In the genomic region with DNA sequence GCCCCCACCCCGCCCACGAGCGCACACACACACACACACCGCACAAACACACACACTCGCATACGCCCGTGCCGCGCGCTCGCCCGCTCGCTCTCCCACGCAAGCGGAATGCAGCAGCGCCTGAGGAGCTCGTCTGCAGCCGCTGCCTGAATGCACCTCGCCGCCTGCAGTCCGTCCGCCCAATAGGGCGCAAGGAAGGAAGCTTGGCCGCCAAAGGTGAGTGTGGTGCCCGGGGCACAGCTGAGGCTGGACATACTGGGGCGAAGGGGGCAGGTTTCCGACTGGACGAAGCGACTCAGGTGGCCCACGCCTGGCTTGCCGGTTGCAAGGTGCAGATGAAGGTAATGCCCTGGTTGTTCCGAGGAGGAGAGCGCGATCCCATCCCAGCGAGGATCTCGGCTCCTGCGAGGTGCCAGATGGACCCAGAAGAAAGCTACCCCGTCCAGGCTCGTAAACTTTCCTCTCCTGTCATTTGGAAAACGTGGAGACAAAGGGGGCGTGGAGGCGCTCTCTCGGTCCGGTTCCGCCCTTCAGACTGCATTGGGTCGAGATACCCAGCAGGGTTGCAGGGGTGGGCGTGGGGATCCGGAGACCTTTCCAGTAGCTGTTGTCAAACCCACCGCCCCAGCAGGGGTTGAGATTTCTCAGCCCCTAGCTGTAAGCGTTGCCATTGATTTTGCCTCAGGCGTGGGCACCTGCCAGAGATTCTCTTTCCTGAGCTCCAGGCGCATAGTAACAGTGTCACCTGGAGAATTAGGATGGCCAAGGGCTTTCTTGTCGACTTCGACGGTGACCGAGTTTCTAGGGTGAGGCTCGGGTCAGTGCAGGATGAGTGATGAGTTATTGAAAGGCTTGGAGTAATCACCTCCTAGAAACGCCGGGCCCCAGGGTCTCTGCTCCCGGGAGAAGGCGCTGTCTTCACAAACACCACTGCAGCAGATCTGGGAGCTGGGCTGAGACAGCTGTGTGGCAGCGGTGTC, we compare ENCODE assay signal across 9 mouse cellular contexts. TPM values are rescaled to one million over a fixed set of nuclear protein-coding genes. Genes with fewer than 3 reads are reported as not detected.
DNase-seq lines count a peak whose midpoint lies in the region; ATAC-seq and TF ChIP-seq lines count a peak whose summit lies in the region.
"Had no signal": no experiment of that assay in that cellular context is flagged by ENCODE, and none has a peak within 500 bp of the region (broad histone marks: within the 10 kb centered on the region; RNA-seq: fewer than 3 reads in every experiment).

No protein-coding gene starts in this region.

- DNase-seq in heart, embryonic 10.5 days (ENCODE audit: low spot score), result peak; percentile 79
- DNase-seq in heart, adult 8-10 months (ENCODE audit: low spot score), result no peak
- DNase-seq in embryo, embryonic 10 days (ENCODE audit: low spot score), result peak; percentile 65
- peak; percentile 42 for DNase-seq in kidney, postnatal 14 days
- no peak for DNase-seq in liver, embryonic 14.5 days (ENCODE audit: low read depth in 3 of 3, low spot score in 3 of 3)
- peak; percentile 50 for DNase-seq in right cerebral cortex, adult 18-20 months
- no peak for DNase-seq in urinary bladder, postnatal 10 days (ENCODE audit: low spot score)

- H3K9ac ChIP-seq in heart, embryonic 15.5 days, result peak overlapping the region; percentile 60
- H3K9ac ChIP-seq in liver, embryonic 14.5 days (replicated peaks), result no peak overlapping the region

- H3K4me2 ChIP-seq in heart, embryonic 15.5 days, result peak overlapping the region; percentile 80
- peak overlapping the region; percentile 62 for H3K4me2 ChIP-seq in liver, embryonic 14.5 days (ENCODE audit: low read depth)

- peak overlapping the region; percentile 75 for H3K4me3 ChIP-seq in heart, embryonic 10.5 days
- peak overlapping the region; percentile 58 for H3K4me3 ChIP-seq in heart, embryonic 15.5 days
- H3K4me3 ChIP-seq in liver, embryonic 14.5 days (ENCODE audit: insufficient read depth in 1 of 2, low read depth in 2 of 2, low read length in 2 of 2), result peak overlapping the region; percentile 3 to 37

- no peaks in the 10 kb centered on the region for H3K36me3 ChIP-seq in heart, embryonic 10.5 days
- H3K36me3 ChIP-seq in heart, embryonic 15.5 days, result no peaks in the 10 kb centered on the region
- no peaks in the 10 kb centered on the region for H3K36me3 ChIP-seq in liver, embryonic 14.5 days (replicated peaks; ENCODE audit: control insufficient read depth, insufficient read depth, low read depth)

- peak overlapping the region; percentile 80 for H3K27ac ChIP-seq in heart, embryonic 10.5 days
- H3K27ac ChIP-seq in heart, embryonic 15.5 days, result peak overlapping the region; percentile 16
- no peak overlapping the region for H3K27ac ChIP-seq in liver, embryonic 14.5 days

- peaks cover 30% of the 10 kb centered on the region for H3K4me1 ChIP-seq in heart, embryonic 10.5 days
- peaks cover 18% of the 10 kb centered on the region for H3K4me1 ChIP-seq in heart, embryonic 15.5 days (replicated peaks)
- H3K4me1 ChIP-seq in liver, embryonic 14.5 days (replicated peaks; ENCODE audit: control insufficient read depth in 2 of 2, insufficient read depth in 2 of 2, low read length in 1 of 2), result no peaks in the 10 kb centered on the region

- ATAC-seq in heart, embryonic 15.5 days (replicated peaks; ENCODE audit: insufficient number of reproducible peaks, insufficient read depth, low FRiP score, low read depth), result peak; percentile 54
- no peak for ATAC-seq in liver, embryonic 14.5 days (ENCODE audit: insufficient read depth)

- TF ChIP-seq EP300 in liver, embryonic 14.5 days (IDR thresholded peaks at IDR 0.05; ENCODE audit: low read depth), result no peak

- no peaks in the 10 kb centered on the region for H3K9me3 ChIP-seq in heart, embryonic 10.5 days
- no peaks in the 10 kb centered on the region for H3K9me3 ChIP-seq in heart, embryonic 15.5 days (replicated peaks)
- H3K9me3 ChIP-seq in liver, embryonic 14.5 days (ENCODE audit: control insufficient read depth, low read length), result no peaks in the 10 kb centered on the region

- under 1% methylated on average over 62 of the region's 62 CpGs for WGBS in heart, embryonic 10.5 days
- WGBS in heart, embryonic 15.5 days, result 1% methylated on average over 62 of the region's 62 CpGs
- 2% methylated on average over 62 of the region's 62 CpGs for WGBS in liver, embryonic 14.5 days (ENCODE audit: insufficient replicate concordance)

- TF ChIP-seq CTCF in liver, embryonic 14.5 days (IDR thresholded peaks at IDR 0.05; ENCODE audit: low read depth), result no peak

- peaks cover 21% of the 10 kb centered on the region for H3K27me3 ChIP-seq in heart, embryonic 10.5 days (ENCODE audit: insufficient read depth, poor library complexity, severe bottlenecking)
- peaks cover 16% of the 10 kb centered on the region; the same call in 1 of the 2 replicates for H3K27me3 ChIP-seq in heart, embryonic 15.5 days
- H3K27me3 ChIP-seq in liver, embryonic 14.5 days (ENCODE audit: control insufficient read depth, insufficient read depth, low read length), result peaks cover 9% of the 10 kb centered on the region

RNA-seq across cellular contexts. Expression of a gene that starts 0.6 kb away (rescaled TPM):
- polyA plus RNA-seq in heart, embryonic 10.5 days (2016; fragmentation: Nextera tagmentation; extraction: Ambion mirVana), result 2.0 and 2.4 TPM in 2 replicates
- under 1 TPM in 1 of 4 experiments, not detected in 3; 0.16 TPM for total RNA-seq in heart, adult 8-10 months (2022)
- polyA plus RNA-seq in heart, embryonic 15.5 days (2015; fragmentation: Nextera tagmentation; extraction: Ambion mirVana), result 3.7 and 5.0 TPM in 2 replicates
- polyA plus RNA-seq in liver, embryonic 14.5 days (2012; rRNA removed), result 0.08 and 0.11 TPM in 2 replicates
- polyA plus RNA-seq in liver, embryonic 14.5 days (2014; fragmentation: Nextera tagmentation; extraction: Ambion mirVana), result 0.34 TPM in 2 replicates
- total RNA-seq: heart, postnatal 36 days had no signal

Comparison
In these comparisons a context has a peak if more than half of its experiments do, and no peak if none do; other contexts are left out.
1. DNase-seq: peak in heart, embryonic 10.5 days (single experiment), embryo, embryonic 10 days (single experiment), kidney, postnatal 14 days (single experiment) and right cerebral cortex, adult 18-20 months (single experiment); none in heart, adult 8-10 months (single experiment), liver, embryonic 14.5 days (0 of 3) and urinary bladder, postnatal 10 days (single experiment).
2. H3K4me3 ChIP-seq: peak in every context shown above with its lines; median percentile 75 in heart, embryonic 10.5 days; 58 in heart, embryonic 15.5 days; 20 in liver, embryonic 14.5 days.